20 mouse cellular contexts compared by ENCODE assay signal in the genomic region with DNA sequence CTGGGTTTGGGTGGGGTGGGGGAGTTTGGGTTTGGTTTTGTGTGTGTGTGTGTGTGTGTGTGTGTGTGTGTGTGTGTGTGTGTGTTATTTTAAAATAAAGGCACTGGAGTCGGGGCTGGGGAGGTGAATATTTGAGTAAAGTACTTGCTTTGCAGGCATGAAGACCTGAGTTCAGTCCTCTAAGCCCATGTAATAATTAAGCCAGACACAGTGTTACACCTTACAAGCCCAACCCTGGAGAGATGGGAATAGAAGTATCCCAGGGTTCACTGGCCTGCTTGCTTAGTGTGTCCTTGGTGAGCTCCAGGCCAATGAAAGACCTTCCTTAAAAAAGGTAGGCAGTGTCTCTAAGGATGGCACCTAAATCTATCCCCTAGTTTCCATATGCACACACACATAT.
DNase-seq lines count a peak whose midpoint lies in the region; ATAC-seq and TF ChIP-seq lines count a peak whose summit lies in the region.
"Had no signal": no experiment of that assay in that cellular context is flagged by ENCODE, and none has a peak within 500 bp of the region (broad histone marks: within the 10 kb centered on the region; RNA-seq: fewer than 3 reads in every experiment).

No protein-coding gene starts in this region.

- H3K4me2 ChIP-seq in kidney, embryonic 16.5 days (replicated peaks; ENCODE audit: low read depth, low read length) = no peak overlapping the region

- 50% methylated on average over 1 of the region's 1 CpGs for WGBS in kidney, adult 2 months
- 70% methylated on average over 1 of the region's 1 CpGs for WGBS in kidney, embryonic 16.5 days

- no peak for ATAC-seq in kidney, embryonic 16.5 days (ENCODE audit: low FRiP score, low TSS enrichment)
- ATAC-seq: activated CD4-positive, CD25-positive, alpha-beta regulatory T cell, adult 4 months; Patski had no signal

- no peak overlapping the region for H3K27ac ChIP-seq in kidney, adult 2 months (ENCODE audit: insufficient read depth, low read depth, low read length)
- H3K27ac ChIP-seq in kidney, embryonic 16.5 days (ENCODE audit: low read length) = no peak overlapping the region

- no peaks in the 10 kb centered on the region for H3K27me3 ChIP-seq in kidney, adult 2 months (replicated peaks; ENCODE audit: control insufficient read depth, insufficient read depth, low read length)
- no peaks in the 10 kb centered on the region for H3K27me3 ChIP-seq in kidney, embryonic 16.5 days (ENCODE audit: insufficient read depth, low read length)
- H3K27me3 ChIP-seq: CH12.LX, Patski had no signal

- no peak for TF ChIP-seq CTCF in kidney, adult 2 months (conservative IDR thresholded peaks at IDR 0.05; ENCODE audit: insufficient read depth, insufficient read length, low read depth, low read length)

- H3K36me3 ChIP-seq in kidney, adult 2 months (ENCODE audit: control insufficient read depth, insufficient read depth, low read length) = no peaks in the 10 kb centered on the region
- no peaks in the 10 kb centered on the region for H3K36me3 ChIP-seq in kidney, embryonic 16.5 days (ENCODE audit: insufficient read depth, low read length)
- H3K36me3 ChIP-seq: G1E had no signal

- peak; percentile 15 for DNase-seq in kidney, adult 11 months
- DNase-seq in kidney, postnatal 4 days = no peak
- peak; percentile 69 for DNase-seq in kidney, adult 2 months
- peak; percentile 58 for DNase-seq in kidney, adult 9 months
- DNase-seq in kidney, adult 18-20 months = no peak
- peak; percentile 11 to 41 for DNase-seq in kidney, postnatal 36 days
- DNase-seq in kidney, postnatal 10 days = no peak
- DNase-seq: adrenal gland, adult 2 months; adrenal gland, adult 8-10 months; adrenal gland, postnatal 10 days; adrenal gland, postnatal 25 days; adrenal gland, postnatal 36 days; B cell, adult 2 months; cerebellum, adult 11 months; cerebellum, adult 11-12 months had no signal

- H3K4me3 ChIP-seq in kidney, adult 2 months (ENCODE audit: insufficient read depth, low read depth, low read length) = no peak overlapping the region
- H3K4me3 ChIP-seq in kidney, embryonic 16.5 days (ENCODE audit: low read length) = no peak overlapping the region

- TF ChIP-seq POLR2A in kidney, adult 2 months (IDR thresholded peaks at IDR 0.05; ENCODE audit: low read depth, low read length) = no peak

- H3K9me3 ChIP-seq in kidney, embryonic 16.5 days (ENCODE audit: low read length) = no peaks in the 10 kb centered on the region
- H3K9me3 ChIP-seq: G1E had no signal

- peaks cover 10% of the 10 kb centered on the region for H3K4me1 ChIP-seq in kidney, adult 2 months (ENCODE audit: control insufficient read depth, insufficient read depth, low read length)
- H3K4me1 ChIP-seq in kidney, embryonic 16.5 days (ENCODE audit: insufficient read depth, low read length) = no peaks in the 10 kb centered on the region

- no peak overlapping the region for H3K9ac ChIP-seq in kidney, embryonic 16.5 days (replicated peaks; ENCODE audit: low read length)

Comparison
In these comparisons a context has a peak if more than half of its experiments do, and no peak if none do; other contexts are left out.
1. DNase-seq: peak in kidney, adult 11 months (single experiment), kidney, adult 2 months (single experiment), kidney, adult 9 months (single experiment) and kidney, postnatal 36 days (2 of 2); none in kidney, postnatal 4 days (0 of 2), kidney, adult 18-20 months (single experiment) and kidney, postnatal 10 days (single experiment).